Mouse (Mus musculus) CH12F3 (cell line): ENCODE data around the gene Ube2cbp.

ENCODE experiments used
- in situ Hi-C: fragments of 300-500 bp; cut with MboI; formaldehyde crosslinking; loops from 2 replicates; pipeline ENCODE4 v1.14.3; 2020; ENCODE audit warnings: low sequenced_read_pairs

The Ube2cbp gene

GRCm38 (mm10) chr9:86328270-86328669, 136.5 kb downstream of the Ube2cbp start:
- in situ Hi-C loops, result no loop called here

DNA sequence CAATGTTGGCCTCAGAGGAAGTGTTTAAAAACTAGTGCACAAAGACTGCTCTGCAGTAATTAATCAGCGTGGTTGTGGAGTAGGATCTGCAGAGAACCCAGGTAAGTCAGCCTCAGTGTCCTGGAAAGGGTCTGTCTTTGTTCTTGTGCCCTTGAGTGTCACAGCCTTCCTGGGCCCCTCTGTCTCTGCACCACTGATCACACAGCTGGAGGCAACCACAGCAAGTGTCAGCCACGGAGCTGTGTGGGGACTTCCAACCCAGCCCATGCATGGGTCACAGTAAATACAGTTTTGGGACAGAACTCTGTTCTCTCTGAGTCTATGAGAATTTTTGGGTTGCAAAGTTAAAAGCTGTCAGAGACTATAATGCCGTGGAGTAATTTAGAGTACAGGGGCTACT, 137.4 kb downstream of the Ube2cbp start:
- in situ Hi-C loops, result no loop called here

GRCm38 (mm10) chr9:86324772-86325171, 140.0 kb downstream of the Ube2cbp start:
- in situ Hi-C loops, result no loop called here

- in situ Hi-C loops, result no loop called here
These were observed 145.1 kb downstream of the Ube2cbp start for GRCm38 (mm10) chr9:86319516-86320140.

DNA sequence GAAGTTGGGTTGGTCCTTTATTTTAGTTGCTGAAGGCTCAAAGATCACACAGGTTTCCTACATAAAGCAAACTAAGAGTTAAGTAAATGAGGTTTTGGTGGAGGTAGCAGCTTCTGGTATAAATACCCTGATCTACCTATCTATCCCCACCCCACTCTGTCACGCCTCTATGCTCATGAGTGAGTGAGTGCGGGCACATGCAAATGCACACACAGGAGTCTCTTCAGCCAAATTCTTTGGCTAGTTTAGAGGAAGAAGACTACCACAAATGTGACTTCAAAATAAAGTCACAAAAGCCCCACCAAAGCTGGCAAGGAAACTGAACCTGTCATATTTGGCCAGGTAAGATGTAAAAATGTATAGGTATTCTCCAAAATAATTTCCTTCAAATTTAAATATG, 149.1 kb downstream of the Ube2cbp start:
- in situ Hi-C loops, result no loop called here

GRCm38 (mm10) chr9:86308616-86309015, 156.1 kb downstream of the Ube2cbp start:
- in situ Hi-C loops, result no loop called here

DNA sequence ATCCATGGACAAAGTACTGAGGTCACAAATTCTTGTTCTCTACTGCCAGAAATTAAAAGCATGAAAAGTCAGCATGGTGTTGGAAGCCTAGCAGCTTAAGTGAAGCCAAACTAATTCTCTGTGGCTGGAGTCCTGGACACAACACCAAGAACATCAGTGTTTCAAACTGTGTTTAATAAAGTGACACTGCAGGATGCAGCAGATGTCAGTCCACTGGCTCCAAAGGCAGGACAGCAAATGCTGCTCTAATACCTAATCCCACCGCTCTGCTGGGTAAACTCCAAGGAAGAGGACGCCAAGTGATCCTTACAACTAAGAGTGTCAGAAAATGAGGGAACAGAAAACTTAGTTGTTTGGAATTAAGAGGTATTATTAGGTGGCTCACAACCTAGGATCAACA, 158.2 kb downstream of the Ube2cbp start:
- in situ Hi-C loops, result no loop called here

- in situ Hi-C loops, result no loop called here
These were observed 163.3 kb downstream of the Ube2cbp start for GRCm38 (mm10) chr9:86301407-86301806.

- in situ Hi-C loops, result no loop called here
These were observed 166.2 kb downstream of the Ube2cbp start for GRCm38 (mm10) chr9:86298596-86298995.

DNA sequence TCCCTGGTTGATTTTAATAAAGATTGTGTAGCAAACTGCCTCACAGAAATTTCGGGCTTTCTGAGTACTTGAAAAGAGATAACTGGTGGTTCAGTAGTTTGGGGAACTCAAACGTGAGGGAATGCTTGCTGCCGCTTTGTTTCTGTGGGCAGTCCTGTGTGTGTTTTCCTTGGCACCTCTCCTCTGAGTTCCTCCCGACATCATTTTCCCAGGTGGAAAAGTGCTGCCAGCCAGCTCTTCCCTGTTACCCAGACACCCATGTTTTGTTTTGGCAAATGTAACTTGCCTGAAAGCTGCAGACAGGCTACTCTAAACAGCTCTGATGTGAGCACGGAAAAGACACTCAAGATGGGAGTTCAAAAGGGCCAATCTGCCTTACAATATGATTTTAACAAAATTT, 166.6 kb downstream of the Ube2cbp start:
- in situ Hi-C loops, result no loop called here

DNA sequence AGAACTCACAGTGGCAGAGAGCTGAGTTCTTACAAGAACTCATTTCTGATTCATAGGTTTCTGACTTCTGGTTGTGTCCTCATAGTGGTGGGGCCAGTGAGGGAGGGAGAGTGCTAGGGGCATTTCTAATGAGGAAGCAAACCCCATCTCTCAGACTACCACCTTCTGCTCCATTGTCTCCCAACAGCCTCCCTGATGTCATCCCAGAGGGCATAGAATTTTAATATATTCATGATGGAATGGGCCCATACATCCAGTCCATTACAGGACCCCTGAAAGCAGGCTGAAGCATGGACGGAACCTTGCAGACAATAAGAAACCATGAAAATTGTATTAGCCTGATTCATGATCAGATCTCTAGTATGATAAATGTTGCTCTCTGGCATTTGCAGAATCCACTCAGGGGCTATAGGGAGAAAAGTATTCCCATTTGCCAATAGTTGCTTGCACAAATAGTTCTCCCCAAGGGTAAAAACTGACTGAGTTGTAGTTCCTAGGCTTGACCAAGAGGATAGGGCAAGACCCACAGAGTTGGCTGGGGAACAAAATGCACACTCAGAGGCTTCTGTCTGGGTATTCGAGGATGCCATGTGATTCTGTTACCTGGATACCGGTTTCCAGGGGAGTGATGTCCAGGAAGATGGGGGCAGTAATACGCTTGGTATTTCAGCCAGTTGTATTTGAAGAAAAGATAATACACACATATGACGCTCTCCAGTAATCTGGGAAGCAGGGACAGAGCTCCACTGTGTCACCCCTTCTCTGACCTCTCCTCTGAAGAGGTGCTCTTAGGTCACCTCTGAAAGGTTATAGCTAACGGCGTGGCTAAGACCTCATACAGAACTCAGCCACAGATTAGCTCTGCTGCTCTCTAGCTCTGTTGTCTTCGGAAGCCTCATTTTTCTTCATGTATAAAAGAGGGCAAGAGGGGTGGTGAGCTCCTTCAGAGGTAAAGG, 167.8 kb downstream of the Ube2cbp start:
- in situ Hi-C loops, result no loop called here

GRCm38 (mm10) chr9:86287570-86287954, 177.2 kb downstream of the Ube2cbp start:
- in situ Hi-C loops, result no loop called here

GRCm38 (mm10) chr9:86286830-86287569, 177.8 kb downstream of the Ube2cbp start:
- in situ Hi-C loops, result no loop called here

- in situ Hi-C loops, result no loop called here
These were observed 182.2 kb downstream of the Ube2cbp start for GRCm38 (mm10) chr9:86282555-86282954.

DNA sequence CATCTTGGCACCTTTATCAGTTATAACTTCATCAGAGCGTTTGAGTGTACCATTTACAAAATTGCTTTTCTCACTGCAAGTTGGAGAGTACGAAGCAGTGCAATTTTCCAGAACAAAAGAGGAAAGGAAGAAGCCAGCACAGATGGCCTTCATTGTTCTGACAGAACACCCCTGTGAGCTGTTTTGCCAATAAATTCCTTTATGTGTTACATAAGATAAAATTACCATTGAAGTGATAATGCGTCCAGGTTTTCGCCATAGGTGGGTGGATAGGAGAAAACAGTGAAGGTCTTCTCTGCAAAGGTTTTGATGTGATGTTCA, 183.6 kb downstream of the Ube2cbp start:
- in situ Hi-C loops, result no loop called here

GRCm38 (mm10) chr9:86280461-86281146, 184.1 kb downstream of the Ube2cbp start:
- in situ Hi-C loops, result no loop called here

DNA sequence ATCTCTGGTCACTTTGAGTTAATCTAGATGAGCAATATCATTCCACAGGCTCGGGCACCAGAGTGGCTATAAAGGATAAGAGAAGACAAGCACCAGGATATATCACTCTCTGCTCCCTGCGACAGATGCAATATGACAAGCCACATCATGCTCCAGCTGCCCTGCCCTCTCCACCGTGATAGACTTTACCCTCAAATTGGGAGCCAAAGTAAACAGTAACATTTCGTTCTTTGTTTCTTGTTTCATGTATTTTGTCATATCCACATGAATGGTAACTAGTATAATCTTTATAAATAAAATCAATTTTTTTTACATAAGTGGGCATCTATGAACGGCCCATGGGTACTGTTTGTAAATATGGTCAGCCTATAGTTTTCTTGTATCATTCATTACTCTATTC, 195.2 kb downstream of the Ube2cbp start:
- in situ Hi-C loops, result no loop called here

GRCm38 (mm10) chr9:86266658-86267057, 198.1 kb downstream of the Ube2cbp start:
- in situ Hi-C loops, result no loop called here
